Comparison of ENCODE assay signal across 24 mouse cellular contexts in genomic region chr4:135919280-135919639, GRCm38 (mm10). TPM values are rescaled to one million over a fixed set of nuclear protein-coding genes. Genes with fewer than 3 reads are reported as not detected.
A peak's percentile ranks its signal among the peaks of the same experiment; 100 is the strongest.
DNase-seq lines count a peak whose midpoint lies in the region; ATAC-seq and TF ChIP-seq lines count a peak whose summit lies in the region.
"Had no signal": no experiment of that assay in that cellular context is flagged by ENCODE, and none has a peak within 500 bp of the region (broad histone marks: within the 10 kb centered on the region; RNA-seq: fewer than 3 reads in every experiment).

No protein-coding gene starts in this region.

- no peak for TF ChIP-seq POLR2A in lung, adult 2 months (IDR thresholded peaks at IDR 0.05; ENCODE audit: borderline replicate concordance, extremely low read depth, low read depth, low read length)

- DNase-seq in lung, postnatal 0 days (ENCODE audit: low spot score), result no peak
- no peak for DNase-seq in lung, adult 2 months
- no peak for DNase-seq in heart, adult 9 months (ENCODE audit: low spot score in 2 of 2)
- no peak for DNase-seq in natural killer cell, adult 2 months (ENCODE audit: low spot score in 2 of 2)
- DNase-seq in embryonic facial prominence, embryonic 10.5 days (ENCODE audit: low spot score), result no peak
- DNase-seq: cerebellum, adult 11 months; cerebellum, postnatal 10 days; gastrocnemius, postnatal 36 days; liver, embryonic 13.5 days; lung, postnatal 14 days; retina, postnatal 1 day; thymus, adult 18-20 months had no signal

- peak overlapping the region; percentile 20; the same call in 1 of the 2 replicates for H3K27ac ChIP-seq in lung, postnatal 0 days (ENCODE audit: low read length)
- peak overlapping the region; percentile 92 for H3K27ac ChIP-seq in macrophage
- H3K27ac ChIP-seq in embryonic facial prominence, embryonic 10.5 days (replicated peaks), result no peak overlapping the region
- H3K27ac ChIP-seq: embryonic facial prominence, embryonic 13.5 days; forebrain, embryonic 15.5 days; hindbrain, embryonic 13.5 days; kidney, embryonic 15.5 days; limb, embryonic 10.5 days; liver, embryonic 13.5 days; midbrain, embryonic 10.5 days had no signal

- ATAC-seq in lung, postnatal 0 days, result no peak
- ATAC-seq in granulocyte monocyte progenitor cell, adult 5-6 weeks (replicated peaks; ENCODE audit: poor library complexity, severe bottlenecking), result peak; percentile 28
- ATAC-seq: forebrain, embryonic 15.5 days; inflammation-experienced regulatory T-cells, adult 6 months had no signal

- peaks cover 50% of the 10 kb centered on the region for H3K79me2 ChIP-seq in macrophage (ENCODE audit: inconsistent target)

- no peak overlapping the region for H3K4me2 ChIP-seq in lung, postnatal 0 days (replicated peaks; ENCODE audit: low read depth, low read length)
- H3K4me2 ChIP-seq: embryonic facial prominence, embryonic 13.5 days; forebrain, embryonic 15.5 days; heart, embryonic 12.5 days; hindbrain, embryonic 13.5 days; kidney, embryonic 15.5 days; liver, embryonic 13.5 days had no signal

- H3K9ac ChIP-seq in lung, postnatal 0 days (replicated peaks; ENCODE audit: low read depth), result no peak overlapping the region
- H3K9ac ChIP-seq: embryonic facial prominence, embryonic 13.5 days; forebrain, embryonic 15.5 days; heart, embryonic 12.5 days; hindbrain, embryonic 13.5 days; kidney, embryonic 15.5 days; liver, embryonic 13.5 days had no signal

- H3K27me3 ChIP-seq in lung, postnatal 0 days (replicated peaks; ENCODE audit: insufficient read depth, low read length), result no peaks in the 10 kb centered on the region
- no peaks in the 10 kb centered on the region for H3K27me3 ChIP-seq in embryonic facial prominence, embryonic 10.5 days (replicated peaks; ENCODE audit: low read depth, poor library complexity, severe bottlenecking)
- H3K27me3 ChIP-seq: embryonic facial prominence, embryonic 13.5 days; forebrain, embryonic 15.5 days; heart, embryonic 12.5 days; hindbrain, embryonic 13.5 days; kidney, embryonic 15.5 days; liver, embryonic 13.5 days had no signal

- H3K36me3 ChIP-seq in lung, postnatal 0 days (ENCODE audit: insufficient read depth, low read length), result no peaks in the 10 kb centered on the region
- peaks cover 15% of the 10 kb centered on the region; the same call in 1 of the 2 replicates for H3K36me3 ChIP-seq in macrophage (ENCODE audit: inconsistent target)
- H3K36me3 ChIP-seq in embryonic facial prominence, embryonic 10.5 days (replicated peaks), result peaks cover 13% of the 10 kb centered on the region

- H3K4me3 ChIP-seq in lung, postnatal 0 days (ENCODE audit: low read depth, low read length), result no peak overlapping the region
- no peak overlapping the region for H3K4me3 ChIP-seq in lung, adult 2 months (replicated peaks; ENCODE audit: extremely low read depth, low read depth, low read length)
- H3K4me3 ChIP-seq in macrophage (ENCODE audit: inconsistent target), result no peak overlapping the region
- no peak overlapping the region for H3K4me3 ChIP-seq in embryonic facial prominence, embryonic 10.5 days
- H3K4me3 ChIP-seq: embryonic facial prominence, embryonic 13.5 days; forebrain, embryonic 15.5 days; heart, embryonic 12.5 days; hindbrain, embryonic 13.5 days; kidney, embryonic 15.5 days; limb, embryonic 10.5 days; liver, embryonic 13.5 days; midbrain, embryonic 10.5 days had no signal

- H3K9me3 ChIP-seq in lung, postnatal 0 days (ENCODE audit: low read length), result no peaks in the 10 kb centered on the region
- H3K9me3 ChIP-seq in embryonic facial prominence, embryonic 10.5 days, result no peaks in the 10 kb centered on the region
- H3K9me3 ChIP-seq: embryonic facial prominence, embryonic 13.5 days; forebrain, embryonic 15.5 days; heart, embryonic 12.5 days; hindbrain, embryonic 13.5 days; kidney, embryonic 15.5 days; limb, embryonic 10.5 days; liver, embryonic 13.5 days; midbrain, embryonic 10.5 days had no signal

- WGBS in lung, postnatal 0 days, result 68% methylated on average over 3 of the region's 3 CpGs
- 72% methylated on average over 3 of the region's 3 CpGs for WGBS in lung, adult 2 months
- 24% methylated on average over 3 of the region's 3 CpGs for WGBS in macrophage (ENCODE audit: missing documents)
- 95% methylated on average over 3 of the region's 3 CpGs for WGBS in embryonic facial prominence, embryonic 10.5 days

- H3K4me1 ChIP-seq in lung, postnatal 0 days (ENCODE audit: insufficient read depth, low read depth, low read length), result peaks cover 4% of the 10 kb centered on the region; the same call in 1 of the 2 replicates
- peaks cover 8% of the 10 kb centered on the region; the same call in 1 of the 2 replicates for H3K4me1 ChIP-seq in lung, adult 2 months (ENCODE audit: control insufficient read depth, insufficient read depth, low read length)
- H3K4me1 ChIP-seq in embryonic facial prominence, embryonic 10.5 days, result peaks cover 20% of the 10 kb centered on the region

- TF ChIP-seq CTCF in lung, postnatal 0 days (IDR thresholded peaks at IDR 0.05), result no peak
- no peak for TF ChIP-seq CTCF in lung, adult 2 months (IDR thresholded peaks at IDR 0.05; ENCODE audit: insufficient read depth, low read length)

- no peak for TF ChIP-seq EP300 in lung, postnatal 0 days (IDR thresholded peaks at IDR 0.05)

RNA-seq across cellular contexts. Expression of gene Fuca1, which starts 1.3 kb away (rescaled TPM):
- 107 and 131 TPM in 2 replicates for polyA plus RNA-seq in lung, postnatal 0 days (2015; fragmentation: Nextera tagmentation; extraction: Ambion mirVana)
- 51.5 and 64.0 TPM in 2 replicates for polyA plus RNA-seq in lung, adult 2 months (2012; rRNA removed)
- total RNA-seq in granulocyte monocyte progenitor cell, adult 5-6 weeks (2014; fragmentation: Nextera tagmentation), result 62.1 and 116 TPM in 2 replicates
- total RNA-seq in granulocyte monocyte progenitor cell, adult 5-6 weeks (2017), result 68.2 and 68.6 TPM in 2 replicates
- total RNA-seq in macrophage (2018; cell fraction: chromatin; rRNA removed), result 100 to 1,000 TPM in 11 of 26 experiments, 10 to 100 TPM in 15; 17.9 to 210 (median 80.2) TPM
- total RNA-seq in macrophage (2018; cell fraction: cytosol; rRNA removed), result 100 to 1,000 TPM in 10 of 26 experiments, 10 to 100 TPM in 16; 62.4 to 180 (median 86.0) TPM
- total RNA-seq in macrophage (2018; cell fraction: nucleus; rRNA removed), result 100 to 1,000 TPM in 8 of 26 experiments, 10 to 100 TPM in 18; 31.1 to 178 (median 73.6) TPM
- polyA plus RNA-seq in macrophage (2018), result 158 to 239 TPM (median 178 TPM) in 3 replicates
- polyA plus RNA-seq in embryonic facial prominence, embryonic 10.5 days (2016; fragmentation: Nextera tagmentation; extraction: Ambion mirVana), result 45.4 and 46.8 TPM in 2 replicates

RNA-seq across cellular contexts. Expression of gene Cnr2, which starts 24.1 kb away (rescaled TPM):
- polyA plus RNA-seq in lung, postnatal 0 days (2015; fragmentation: Nextera tagmentation; extraction: Ambion mirVana), result 1.9 and 2.2 TPM in 2 replicates
- 7.3 and 9.1 TPM in 2 replicates for polyA plus RNA-seq in lung, adult 2 months (2012; rRNA removed)
- total RNA-seq in granulocyte monocyte progenitor cell, adult 5-6 weeks (2014; fragmentation: Nextera tagmentation), result 4.5 and 6.0 TPM in 2 replicates
- total RNA-seq in granulocyte monocyte progenitor cell, adult 5-6 weeks (2017), result 4.0 and 5.1 TPM in 2 replicates
- total RNA-seq in macrophage (2018; cell fraction: chromatin; rRNA removed), result 10 to 100 TPM in 2 of 26 experiments, 1 to 10 TPM in 17, under 1 TPM in 6, not detected in 1; 0.29 to 13.9 (median 2.3) TPM
- 10 to 100 TPM in 15 of 26 experiments, 1 to 10 TPM in 11; 1.3 to 26.0 (median 11.6) TPM for total RNA-seq in macrophage (2018; cell fraction: cytosol; rRNA removed)
- total RNA-seq in macrophage (2018; cell fraction: nucleus; rRNA removed), result 10 to 100 TPM in 14 of 26 experiments, 1 to 10 TPM in 11, under 1 TPM in 1; 0.48 to 28.5 (median 10.9) TPM
- polyA plus RNA-seq in macrophage (2018), result 9.0 to 20.9 TPM (median 11.2 TPM) in 3 replicates
- polyA plus RNA-seq in embryonic facial prominence, embryonic 10.5 days (2016; fragmentation: Nextera tagmentation; extraction: Ambion mirVana), result 0.15 and 0.43 TPM in 2 replicates
- total RNA-seq: left cerebral cortex, adult 18-20 months had no signal
- polyA plus RNA-seq: C2C12 had no signal

RNA-seq across cellular contexts. Expression of gene Hmgcl, which starts 27.0 kb away (rescaled TPM):
- polyA plus RNA-seq in lung, postnatal 0 days (2015; fragmentation: Nextera tagmentation; extraction: Ambion mirVana), result 63.6 and 67.7 TPM in 2 replicates
- polyA plus RNA-seq in lung, adult 2 months (2012; rRNA removed), result 43.8 and 49.6 TPM in 2 replicates
- total RNA-seq in granulocyte monocyte progenitor cell, adult 5-6 weeks (2014; fragmentation: Nextera tagmentation), result 51.5 and 61.2 TPM in 2 replicates
- 36.6 and 40.8 TPM in 2 replicates for total RNA-seq in granulocyte monocyte progenitor cell, adult 5-6 weeks (2017)
- total RNA-seq in macrophage (2018; cell fraction: chromatin; rRNA removed), result 100 to 1,000 TPM in 8 of 26 experiments, 10 to 100 TPM in 18; 25.9 to 210 (median 73.0) TPM
- 10 to 100 TPM; 25.9 to 74.0 (median 39.7) TPM for total RNA-seq in macrophage (2018; cell fraction: cytosol; rRNA removed)
- total RNA-seq in macrophage (2018; cell fraction: nucleus; rRNA removed), result 100 to 1,000 TPM in 4 of 26 experiments, 10 to 100 TPM in 22; 19.2 to 124 (median 43.3) TPM
- 34.9 to 87.9 TPM (median 66.0 TPM) in 3 replicates for polyA plus RNA-seq in macrophage (2018)
- 64.3 and 68.6 TPM in 2 replicates for polyA plus RNA-seq in embryonic facial prominence, embryonic 10.5 days (2016; fragmentation: Nextera tagmentation; extraction: Ambion mirVana)

RNA-seq across cellular contexts. Expression of gene Gale, which starts 44.3 kb away (rescaled TPM):
- polyA plus RNA-seq in lung, postnatal 0 days (2015; fragmentation: Nextera tagmentation; extraction: Ambion mirVana), result 37.0 and 40.5 TPM in 2 replicates
- polyA plus RNA-seq in lung, adult 2 months (2012; rRNA removed), result 19.5 and 25.0 TPM in 2 replicates
- 6.3 and 11.1 TPM in 2 replicates for total RNA-seq in granulocyte monocyte progenitor cell, adult 5-6 weeks (2014; fragmentation: Nextera tagmentation)
- 5.0 and 5.3 TPM in 2 replicates for total RNA-seq in granulocyte monocyte progenitor cell, adult 5-6 weeks (2017)
- total RNA-seq in macrophage (2018; cell fraction: chromatin; rRNA removed), result 10 to 100 TPM in 14 of 26 experiments, 1 to 10 TPM in 12; 3.2 to 21.6 (median 10.5) TPM
- total RNA-seq in macrophage (2018; cell fraction: cytosol; rRNA removed), result 1 to 10 TPM; 4.3 to 8.2 (median 6.9) TPM
- 10 to 100 TPM in 7 of 26 experiments, 1 to 10 TPM in 19; 3.3 to 23.2 (median 7.9) TPM for total RNA-seq in macrophage (2018; cell fraction: nucleus; rRNA removed)
- polyA plus RNA-seq in macrophage (2018), result 3.5 to 12.3 TPM (median 7.7 TPM) in 3 replicates
- polyA plus RNA-seq in embryonic facial prominence, embryonic 10.5 days (2016; fragmentation: Nextera tagmentation; extraction: Ambion mirVana), result 39.7 and 40.2 TPM in 2 replicates

RNA-seq across cellular contexts. Expression of gene Pnrc2, which starts 45.6 kb away (rescaled TPM):
- polyA plus RNA-seq in lung, postnatal 0 days (2015; fragmentation: Nextera tagmentation; extraction: Ambion mirVana), result 139 and 145 TPM in 2 replicates
- 13.6 and 21.0 TPM in 2 replicates for polyA plus RNA-seq in lung, adult 2 months (2012; rRNA removed)
- total RNA-seq in granulocyte monocyte progenitor cell, adult 5-6 weeks (2014; fragmentation: Nextera tagmentation), result 65.4 and 67.9 TPM in 2 replicates
- total RNA-seq in granulocyte monocyte progenitor cell, adult 5-6 weeks (2017), result 159 and 192 TPM in 2 replicates
- total RNA-seq in macrophage (2018; cell fraction: chromatin; rRNA removed), result 100 to 1,000 TPM in 6 of 26 experiments, 10 to 100 TPM in 20; 27.7 to 186 (median 67.0) TPM
- total RNA-seq in macrophage (2018; cell fraction: cytosol; rRNA removed), result 100 to 1,000 TPM in 13 of 26 experiments, 10 to 100 TPM in 13; 52.1 to 171 (median 102) TPM
- 100 to 1,000 TPM in 8 of 26 experiments, 10 to 100 TPM in 18; 40.7 to 152 (median 92.0) TPM for total RNA-seq in macrophage (2018; cell fraction: nucleus; rRNA removed)
- polyA plus RNA-seq in macrophage (2018), result 74.9 to 124 TPM (median 112 TPM) in 3 replicates
- polyA plus RNA-seq in embryonic facial prominence, embryonic 10.5 days (2016; fragmentation: Nextera tagmentation; extraction: Ambion mirVana), result 177 and 186 TPM in 2 replicates
